In genomic region chr7:45420615-45420919, GRCm38 (mm10) we compare ENCODE assay signal across 22 mouse cellular contexts. TPM values are rescaled to one million over a fixed set of nuclear protein-coding genes. Genes with fewer than 3 reads are reported as not detected.
DNase-seq lines count a peak whose midpoint lies in the region; ATAC-seq and TF ChIP-seq lines count a peak whose summit lies in the region.
"Had no signal": no experiment of that assay in that cellular context is flagged by ENCODE, and none has a peak within 500 bp of the region (broad histone marks: within the 10 kb centered on the region; RNA-seq: fewer than 3 reads in every experiment).

Gene Lhb (plus strand): TSS chr7:45420820.

- no peak within 1 kb of the TSS for H3K4me2 ChIP-seq in hindbrain, embryonic 16.5 days (ENCODE audit: low read length)
- peak within 1 kb of the TSS; percentile 27 for H3K4me2 ChIP-seq in lung, embryonic 14.5 days
- H3K4me2 ChIP-seq in embryonic facial prominence, embryonic 12.5 days (replicated peaks) = peak within 1 kb of the TSS; percentile 31
- H3K4me2 ChIP-seq in limb, embryonic 14.5 days (replicated peaks; ENCODE audit: low read depth, low read length, severe bottlenecking) = peak within 1 kb of the TSS; percentile 20
- H3K4me2 ChIP-seq in forebrain, embryonic 15.5 days (replicated peaks) = no peak within 1 kb of the TSS
- H3K4me2 ChIP-seq: hindbrain, embryonic 12.5 days had no signal

- TF ChIP-seq POLR2A in limb, embryonic 14.5 days (IDR thresholded peaks at IDR 0.05; ENCODE audit: borderline replicate concordance, extremely low read depth, insufficient read depth, insufficient read length) = no peak

- no peak within 1 kb of the TSS for H3K27ac ChIP-seq in hindbrain, embryonic 10.5 days
- no peak within 1 kb of the TSS for H3K27ac ChIP-seq in hindbrain, embryonic 16.5 days (ENCODE audit: low read depth, low read length)
- H3K27ac ChIP-seq in lung, embryonic 14.5 days (ENCODE audit: low read depth) = no peak within 1 kb of the TSS
- no peak within 1 kb of the TSS for H3K27ac ChIP-seq in embryonic facial prominence, embryonic 12.5 days
- H3K27ac ChIP-seq in limb, embryonic 14.5 days (replicated peaks; ENCODE audit: low read depth, low read length) = no peak within 1 kb of the TSS
- no peak within 1 kb of the TSS for H3K27ac ChIP-seq in forebrain, embryonic 15.5 days (replicated peaks)
- H3K27ac ChIP-seq: hindbrain, embryonic 12.5 days had no signal

- H3K4me3 ChIP-seq in hindbrain, embryonic 10.5 days = peak within 1 kb of the TSS; percentile 22; the same call in 1 of the 2 replicates
- H3K4me3 ChIP-seq in hindbrain, embryonic 16.5 days (ENCODE audit: low read length) = no peak within 1 kb of the TSS
- H3K4me3 ChIP-seq in lung, embryonic 14.5 days (ENCODE audit: low read depth, low read length) = no peak within 1 kb of the TSS
- no peak within 1 kb of the TSS for H3K4me3 ChIP-seq in embryonic facial prominence, embryonic 12.5 days
- H3K4me3 ChIP-seq in limb, embryonic 14.5 days (replicated peaks; ENCODE audit: low read length) = 0 out of 2 replicates have a peak within 1 kb of the TSS, but pooled peaks have one; percentile 2
- no peak within 1 kb of the TSS for H3K4me3 ChIP-seq in forebrain, embryonic 15.5 days
- H3K4me3 ChIP-seq: erythroblast, embryonic 14.5 days; hindbrain, embryonic 12.5 days had no signal

- 59% methylated on average over 6 of the region's 6 CpGs for WGBS in hindbrain, embryonic 10.5 days
- WGBS in hindbrain, embryonic 16.5 days = 61% methylated on average over 6 of the region's 6 CpGs
- 54% methylated on average over 6 of the region's 6 CpGs for WGBS in lung, embryonic 14.5 days
- 64% methylated on average over 6 of the region's 6 CpGs for WGBS in embryonic facial prominence, embryonic 12.5 days
- WGBS in limb, embryonic 14.5 days = 53% methylated on average over 6 of the region's 6 CpGs
- WGBS in forebrain, embryonic 15.5 days = 63% methylated on average over 6 of the region's 6 CpGs

- H3K4me1 ChIP-seq in hindbrain, embryonic 10.5 days (replicated peaks) = peaks cover 24% of the 10 kb centered on the region
- H3K4me1 ChIP-seq in hindbrain, embryonic 16.5 days (ENCODE audit: control insufficient read depth, insufficient read depth, low read depth, low read length) = peaks cover under 1% of the 10 kb centered on the region; the same call in 1 of the 2 replicates
- peaks cover 8% of the 10 kb centered on the region; the same call in 1 of the 2 replicates for H3K4me1 ChIP-seq in lung, embryonic 14.5 days (ENCODE audit: insufficient read depth)
- peaks cover 26% of the 10 kb centered on the region for H3K4me1 ChIP-seq in embryonic facial prominence, embryonic 12.5 days
- H3K4me1 ChIP-seq in limb, embryonic 14.5 days (ENCODE audit: control insufficient read depth, insufficient read depth, low read length) = peaks cover 10% of the 10 kb centered on the region; the same call in 1 of the 2 replicates
- no peaks in the 10 kb centered on the region for H3K4me1 ChIP-seq in forebrain, embryonic 15.5 days

- no peak for TF ChIP-seq CTCF in lung, embryonic 14.5 days (IDR thresholded peaks at IDR 0.05; ENCODE audit: low read depth)

- H3K27me3 ChIP-seq in hindbrain, embryonic 10.5 days (ENCODE audit: insufficient read depth, poor library complexity, severe bottlenecking) = peaks cover 67% of the 10 kb centered on the region
- H3K27me3 ChIP-seq in hindbrain, embryonic 16.5 days (replicated peaks; ENCODE audit: control insufficient read depth, insufficient read depth, low read length) = peaks cover 53% of the 10 kb centered on the region
- peaks cover 33% of the 10 kb centered on the region for H3K27me3 ChIP-seq in lung, embryonic 14.5 days (ENCODE audit: insufficient read depth, low read length)
- peaks cover 58% of the 10 kb centered on the region for H3K27me3 ChIP-seq in embryonic facial prominence, embryonic 12.5 days
- peaks cover 15% of the 10 kb centered on the region for H3K27me3 ChIP-seq in limb, embryonic 14.5 days (ENCODE audit: control insufficient read depth, insufficient read depth, low read length)
- peaks cover 49% of the 10 kb centered on the region for H3K27me3 ChIP-seq in forebrain, embryonic 15.5 days

- no peak within 1 kb of the TSS for H3K9ac ChIP-seq in hindbrain, embryonic 16.5 days (ENCODE audit: low read depth, low read length)
- no peak within 1 kb of the TSS for H3K9ac ChIP-seq in lung, embryonic 14.5 days
- H3K9ac ChIP-seq in embryonic facial prominence, embryonic 12.5 days = no peak within 1 kb of the TSS
- 0 out of 2 replicates have a peak within 1 kb of the TSS, but pooled peaks have one; percentile 12 for H3K9ac ChIP-seq in limb, embryonic 14.5 days (ENCODE audit: low read depth, low read length, severe bottlenecking)
- H3K9ac ChIP-seq in forebrain, embryonic 15.5 days (replicated peaks) = no peak within 1 kb of the TSS
- H3K9ac ChIP-seq: hindbrain, embryonic 12.5 days had no signal

- no peak for DNase-seq in hindbrain, embryonic 10.5 days (ENCODE audit: low spot score)
- no peak for DNase-seq in lung, embryonic 14.5 days
- DNase-seq in lung, postnatal 14 days = no peak
- DNase-seq in limb, embryonic 14.5 days (ENCODE audit: low spot score) = no peak
- DNase-seq in layer of hippocampus, postnatal 14 days (ENCODE audit: low spot score in 2 of 2) = no peak
- DNase-seq: cerebellum, adult 9-11 months; kidney, adult 18-20 months; layer of hippocampus, postnatal 36 days; left cerebral cortex, postnatal 4 days; retina, postnatal 1 day had no signal

- ATAC-seq in hindbrain, embryonic 16.5 days = no peak
- no peak for ATAC-seq in lung, embryonic 14.5 days (ENCODE audit: insufficient read depth)
- ATAC-seq in embryonic facial prominence, embryonic 12.5 days (ENCODE audit: insufficient number of reproducible peaks, insufficient read depth, low FRiP score, low TSS enrichment) = no peak
- ATAC-seq in limb, embryonic 14.5 days (ENCODE audit: low FRiP score, low read depth) = no peak
- ATAC-seq in forebrain, embryonic 15.5 days (replicated peaks) = no peak
- ATAC-seq: forebrain, embryonic 14.5 days; midbrain, embryonic 16.5 days had no signal

- no peaks in the 10 kb centered on the region for H3K9me3 ChIP-seq in hindbrain, embryonic 10.5 days
- H3K9me3 ChIP-seq in hindbrain, embryonic 16.5 days (ENCODE audit: control insufficient read depth, low read length) = no peaks in the 10 kb centered on the region
- no peaks in the 10 kb centered on the region for H3K9me3 ChIP-seq in lung, embryonic 14.5 days (ENCODE audit: low read depth, low read length)
- H3K9me3 ChIP-seq in embryonic facial prominence, embryonic 12.5 days = no peaks in the 10 kb centered on the region
- H3K9me3 ChIP-seq in limb, embryonic 14.5 days (ENCODE audit: control insufficient read depth, low read length) = no peaks in the 10 kb centered on the region
- H3K9me3 ChIP-seq in forebrain, embryonic 15.5 days = no peaks in the 10 kb centered on the region
- H3K9me3 ChIP-seq: hindbrain, embryonic 12.5 days had no signal

- peaks cover 52% of the 10 kb centered on the region for H3K36me3 ChIP-seq in hindbrain, embryonic 10.5 days
- H3K36me3 ChIP-seq in hindbrain, embryonic 16.5 days (ENCODE audit: control insufficient read depth, insufficient read depth, low read length) = peaks cover 45% of the 10 kb centered on the region
- peaks cover 51% of the 10 kb centered on the region for H3K36me3 ChIP-seq in lung, embryonic 14.5 days (ENCODE audit: insufficient read depth)
- H3K36me3 ChIP-seq in embryonic facial prominence, embryonic 12.5 days = peaks cover 50% of the 10 kb centered on the region
- peaks cover 52% of the 10 kb centered on the region for H3K36me3 ChIP-seq in limb, embryonic 14.5 days (ENCODE audit: control insufficient read depth, insufficient read depth, low read length)
- H3K36me3 ChIP-seq in forebrain, embryonic 15.5 days = peaks cover 47% of the 10 kb centered on the region

RNA-seq across cellular contexts. Expression of gene Lhb, which starts in this region (rescaled TPM):
- polyA plus RNA-seq in hindbrain, embryonic 10.5 days (2016; fragmentation: Nextera tagmentation; extraction: Ambion mirVana) = 0.60 and 1.5 TPM in 2 replicates
- polyA plus RNA-seq in hindbrain, embryonic 16.5 days (2015; fragmentation: Nextera tagmentation; extraction: Ambion mirVana) = 2.0 and 2.3 TPM in 2 replicates
- polyA plus RNA-seq in lung, embryonic 14.5 days (2014; fragmentation: Nextera tagmentation; extraction: Ambion mirVana) = not detected in 2 replicates
- polyA plus RNA-seq in embryonic facial prominence, embryonic 12.5 days (2016; fragmentation: Nextera tagmentation; extraction: Ambion mirVana) = 0.33 and 0.71 TPM in 2 replicates
- polyA plus RNA-seq in limb, embryonic 14.5 days (2012; rRNA removed) = 0.50 and 1.4 TPM in 2 replicates
- polyA plus RNA-seq in limb, embryonic 14.5 days (2014; fragmentation: Nextera tagmentation; extraction: Ambion mirVana) = not detected in 2 replicates
- 0.68 and 1.4 TPM in 2 replicates for polyA plus RNA-seq in forebrain, embryonic 15.5 days (2015; fragmentation: Nextera tagmentation; extraction: Ambion mirVana)
- under 1 TPM in 1 of 2 experiments, not detected in 1; 0.69 TPM for total RNA-seq in layer of hippocampus, postnatal 14 days (2021)
- total RNA-seq: adrenal gland, postnatal 4 days; gastrocnemius, postnatal 4 days; layer of hippocampus, postnatal 36 days; left cerebral cortex, postnatal 4 days; megakaryocyte, adult 5-6 weeks had no signal
- polyA plus RNA-seq: erythroblast, embryonic 14.5 days; heart, postnatal 0 days; thymus, postnatal 0 days had no signal

Comparison
In these comparisons a context has a peak if more than half of its experiments do, and no peak if none do; other contexts are left out.
1. H3K4me3 ChIP-seq: peak in hindbrain, embryonic 10.5 days (single experiment) and limb, embryonic 14.5 days (single experiment); none in hindbrain, embryonic 16.5 days (single experiment), lung, embryonic 14.5 days (single experiment), embryonic facial prominence, embryonic 12.5 days (single experiment) and forebrain, embryonic 15.5 days (single experiment).
2. H3K4me2 ChIP-seq: peak in lung, embryonic 14.5 days (single experiment), embryonic facial prominence, embryonic 12.5 days (single experiment) and limb, embryonic 14.5 days (single experiment); none in hindbrain, embryonic 16.5 days (single experiment) and forebrain, embryonic 15.5 days (single experiment).